Mouse (Mus musculus) midbrain, embryonic 12.5 days (tissue): Measurements from ENCODE around the gene Snx25. TPM values are rescaled to one million over a fixed set of nuclear protein-coding genes. Genes with fewer than 3 reads are reported as not detected.
"Not testable (repeated sequence)": the region's sequence is repeated elsewhere in the genome, so short reads cannot be mapped to it uniquely, and the experiment has no call there.

Experiments used
- ATAC-seq: fragments of 200-750 bp; cut with Nextera tagmentation; 2 replicates; pipeline ENCODE4 v1.8.0; 2017; ENCODE audit warnings: low read depth, moderate TSS enrichment, moderate library complexity; ENCODE audit not compliant: low FRiP score
- H3K27ac ChIP-seq: fragments of 300-500 bp; sonication (generic); replicated peaks from 2 replicates; pipeline ENCODE4 v1.5.1; 2016; ENCODE audit warnings: mild to moderate bottlenecking
- H3K27me3 ChIP-seq: fragments of 300-500 bp; sonication (generic); 2 replicates; pipeline ENCODE4 v1.6.1; 2016; ENCODE audit warnings: mild to moderate bottlenecking
- H3K36me3 ChIP-seq: fragments of 300-500 bp; sonication (generic); 2 replicates; pipeline ENCODE4 v1.6.1; 2016
- H3K4me1 ChIP-seq: fragments of 300-500 bp; sonication (generic); 2 replicates; pipeline ENCODE4 v1.6.1; 2016
- H3K4me2 ChIP-seq: fragments of 300-500 bp; sonication (generic); replicated peaks from 2 replicates; pipeline ENCODE4 v1.6.1; 2016; ENCODE audit warnings: mild to moderate bottlenecking, moderate library complexity
- H3K4me3 ChIP-seq: fragments of 300-500 bp; sonication (generic); 2 replicates; pipeline ENCODE4 v1.5.1; 2016; ENCODE audit warnings: mild to moderate bottlenecking
- H3K9ac ChIP-seq: fragments of 300-500 bp; sonication (generic); replicated peaks from 2 replicates; pipeline ENCODE4 v1.6.1; 2016; ENCODE audit warnings: mild to moderate bottlenecking, moderate library complexity
- H3K9me3 ChIP-seq: fragments of 300-500 bp; sonication (generic); 2 replicates; pipeline ENCODE4 v1.6.1; 2016; ENCODE audit warnings: mild to moderate bottlenecking
- WGBS: fragments of 180-500 bp; shearing (Covaris S2); methylation state at CpG from one replicate; pipeline ENCODE4 v1.1.7; 2016; 5-methylcytosine and 5-hydroxymethylcytosine counted together
- polyA plus RNA-seq: library from polyadenylated mRNA; unstranded; fragments of >200 nt; fragmentation: Nextera tagmentation; extraction: Ambion mirVana; gene quantifications from 2 replicates; pipeline ENCODE4 v1.2.1, GENCODE M21; 2016

Gene Snx25
- polyA plus RNA-seq, 1 experiment from 2014 or later, result 5.3 TPM

DNA sequence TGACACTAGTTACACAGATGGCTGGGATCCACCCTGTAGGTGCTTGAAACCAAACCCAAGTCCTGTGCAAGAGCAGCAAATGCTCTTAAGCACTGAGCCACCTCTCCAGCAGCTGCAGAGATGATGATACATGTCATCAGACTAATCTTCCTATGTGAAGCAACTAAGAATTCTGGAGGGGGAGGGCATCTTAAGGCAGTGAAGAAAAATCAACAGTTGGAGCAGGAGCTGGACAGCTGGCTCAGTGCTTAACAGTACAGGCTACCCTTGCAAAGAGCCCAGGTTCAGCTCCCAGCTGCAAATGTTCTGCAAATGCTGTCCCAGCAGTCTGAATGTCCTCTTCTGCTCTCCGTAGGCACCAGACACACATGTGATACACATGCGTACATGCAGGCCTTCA lies 29.5 kb downstream of the Snx25 start:
- Histone ChIP-seq H3K9me3 (no peaks in the 10 kb centered on the region), H3K27ac (no peak overlapping the region), H3K9ac (no peak overlapping the region), H3K4me2 (no peak overlapping the region), H3K27me3 (no peaks in the 10 kb centered on the region), H3K36me3 (peaks cover 3% of the 10 kb centered on the region; the same call in 1 of the 2 replicates), H3K4me1 (no peaks in the 10 kb centered on the region), H3K4me3 (no peak overlapping the region)
- ATAC-seq, result no peak
- WGBS, result 94% methylated on average over 2 of the region's 2 CpGs

DNA sequence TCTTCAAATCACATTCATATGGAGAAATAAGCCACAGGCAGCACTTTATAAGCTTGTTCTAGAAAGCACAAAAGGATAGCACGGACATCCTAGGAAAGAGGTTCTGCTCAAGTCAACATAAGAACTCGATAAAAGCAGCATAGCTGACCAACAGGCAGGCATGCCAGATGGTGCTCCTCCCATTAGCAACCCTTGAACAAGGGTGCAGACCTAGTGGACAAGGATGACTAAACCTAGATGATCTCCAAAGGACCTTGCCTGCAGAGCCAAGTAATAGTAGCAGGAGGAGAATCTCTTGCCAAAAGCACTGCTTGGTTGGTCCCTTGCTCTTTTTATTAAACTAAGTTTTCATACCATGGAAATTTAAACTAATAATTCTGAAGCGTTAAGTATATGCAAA lies 32.8 kb downstream of the Snx25 start:
- Histone ChIP-seq H3K27ac (no peak overlapping the region), H3K9ac (no peak overlapping the region), H3K27me3 (no peaks in the 10 kb centered on the region), H3K4me1 (no peaks in the 10 kb centered on the region), H3K4me3 (no peak overlapping the region), H3K36me3 (peaks cover 10% of the 10 kb centered on the region; the same call in 1 of the 2 replicates), H3K4me2 (no peak overlapping the region), H3K9me3 (no peaks in the 10 kb centered on the region)
- ATAC-seq, result no peak
- WGBS, result 94% methylated on average over 3 of the region's 3 CpGs

- no peaks in the 10 kb centered on the region for H3K9me3 ChIP-seq
- no peaks in the 10 kb centered on the region for H3K4me1 ChIP-seq
- no peak overlapping the region for H3K9ac ChIP-seq
- 86% methylated on average over 3 of the region's 3 CpGs for WGBS
- ATAC-seq, result no peak
- no peaks in the 10 kb centered on the region for H3K27me3 ChIP-seq
- peaks cover 10% of the 10 kb centered on the region; the same call in 1 of the 2 replicates for H3K36me3 ChIP-seq
- H3K4me2 ChIP-seq, result no peak overlapping the region
- H3K4me3 ChIP-seq, result no peak overlapping the region
- no peak overlapping the region for H3K27ac ChIP-seq
Observed at GRCm38 (mm10) chr8:46117172-46117571, 34.8 kb downstream of the Snx25 start.

- not testable (repeated sequence) for H3K36me3 ChIP-seq, H3K9me3 ChIP-seq, H3K4me2 ChIP-seq, H3K27ac ChIP-seq, H3K4me1 ChIP-seq, H3K4me3 ChIP-seq, H3K9ac ChIP-seq, H3K27me3 ChIP-seq, ATAC-seq
Observed at GRCm38 (mm10) chr8:46113421-46114170, 38.4 kb downstream of the Snx25 start.

DNA sequence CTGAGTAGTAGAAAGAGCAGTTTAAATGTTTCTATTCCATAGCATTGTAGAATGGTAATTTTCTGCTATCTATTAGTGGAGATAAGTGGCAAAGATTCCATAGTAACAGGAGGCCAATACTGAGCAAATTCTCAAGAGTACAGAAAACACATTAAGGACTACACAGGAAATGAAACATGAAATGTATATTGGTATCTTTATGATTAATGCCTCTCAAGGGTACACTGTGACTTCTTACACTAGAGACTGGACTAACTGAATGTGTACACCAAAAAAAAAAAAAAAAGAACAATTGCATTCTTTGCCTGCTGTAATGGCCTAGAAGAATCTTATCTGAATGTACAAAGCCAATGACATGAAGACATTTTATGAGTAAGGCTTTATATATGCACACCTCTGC lies 44.3 kb downstream of the Snx25 start:
- H3K27me3 ChIP-seq, result no peaks in the 10 kb centered on the region

DNA sequence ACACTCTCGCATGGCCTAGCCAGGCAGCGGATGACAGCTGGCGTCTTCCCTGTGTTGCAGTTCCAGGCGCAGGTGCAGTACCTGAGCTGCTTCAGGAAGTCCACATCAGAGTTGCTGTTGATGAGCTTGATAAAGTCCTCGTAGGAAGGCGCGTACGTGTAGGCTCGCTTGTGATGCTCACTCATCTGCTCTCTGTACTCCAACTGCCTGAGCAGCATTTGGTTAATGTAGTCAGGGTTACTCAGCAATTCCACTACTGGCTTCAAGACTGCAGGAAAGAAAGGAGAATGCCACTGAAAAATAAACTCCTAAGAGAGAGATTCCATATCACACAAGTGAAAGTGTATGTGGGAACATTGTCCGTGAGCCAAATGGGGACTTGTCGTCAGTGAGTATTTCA lies 48.5 kb downstream of the Snx25 start:
- no peak overlapping the region for H3K27ac ChIP-seq
- WGBS, result 96% methylated on average over 11 of the region's 11 CpGs
- H3K27me3 ChIP-seq, result no peaks in the 10 kb centered on the region
- no peak overlapping the region for H3K4me2 ChIP-seq
- no peak overlapping the region for H3K4me3 ChIP-seq
- ATAC-seq, result no peak
- H3K36me3 ChIP-seq, result peaks cover 34% of the 10 kb centered on the region
- peaks cover 6% of the 10 kb centered on the region; the same call in 1 of the 2 replicates for H3K9me3 ChIP-seq
- no peak overlapping the region for H3K9ac ChIP-seq
- no peaks in the 10 kb centered on the region for H3K4me1 ChIP-seq

More for the DNA sequence above, 44.3 kb downstream of the Snx25 start:
- Histone ChIP-seq H3K4me3 (no peak overlapping the region), H3K36me3 (peaks cover 12% of the 10 kb centered on the region), H3K9me3 (no peaks in the 10 kb centered on the region), H3K27ac (no peak overlapping the region), H3K9ac (no peak overlapping the region), H3K4me1 (no peaks in the 10 kb centered on the region), H3K4me2 (no peak overlapping the region)
- no peak for ATAC-seq

DNA sequence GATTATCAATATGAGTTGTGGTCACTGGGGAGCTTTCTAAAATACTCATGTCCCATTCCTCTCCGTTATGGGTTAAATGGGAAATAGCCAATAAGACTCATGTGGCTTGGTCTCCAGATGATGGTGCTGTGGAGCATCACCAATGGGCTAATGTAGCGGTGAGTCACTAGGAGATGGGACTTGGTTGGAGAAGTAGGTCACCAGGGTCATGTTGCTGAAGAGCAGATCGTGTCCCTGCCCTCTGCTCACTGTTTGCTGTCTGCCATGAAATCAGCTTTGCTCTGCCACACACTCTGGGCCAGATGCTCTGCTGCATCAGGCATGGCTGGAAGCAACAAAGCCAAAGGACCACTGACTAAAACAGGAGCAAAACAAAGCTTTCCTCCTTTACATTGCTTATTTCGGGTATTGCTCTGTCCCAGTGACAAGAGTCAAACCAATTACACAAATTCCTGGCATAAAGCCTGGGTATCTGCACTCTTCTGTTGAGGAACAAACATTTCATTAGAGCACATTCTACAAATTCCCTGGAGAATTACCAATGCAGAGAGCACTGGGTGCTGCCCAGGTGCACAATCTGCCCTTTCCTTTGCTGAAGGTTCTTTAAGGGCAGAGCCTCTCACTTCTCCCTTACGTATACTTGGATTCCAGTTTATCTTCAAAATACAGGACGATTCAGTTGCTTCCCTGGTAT lies 59.1 kb downstream of the Snx25 start:
- WGBS, result 78% methylated on average over 6 of the region's 6 CpGs
- ATAC-seq, result no peak
- Histone ChIP-seq H3K9me3 (no peaks in the 10 kb centered on the region), H3K4me2 (no peak overlapping the region), H3K27ac (no peak overlapping the region), H3K9ac (no peak overlapping the region), H3K27me3 (no peaks in the 10 kb centered on the region), H3K4me3 (no peak overlapping the region), H3K36me3 (0 out of 2 replicates have a peak, but pooled peaks cover 4% of the 10 kb centered on the region), H3K4me1 (no peaks in the 10 kb centered on the region)

- WGBS, result 86% methylated on average over 5 of the region's 5 CpGs
- Histone ChIP-seq H3K27me3 (no peaks in the 10 kb centered on the region), H3K4me3 (no peak overlapping the region), H3K4me2 (no peak overlapping the region), H3K9ac (no peak overlapping the region), H3K36me3 (0 out of 2 replicates have a peak, but pooled peaks cover 5% of the 10 kb centered on the region), H3K27ac (no peak overlapping the region), H3K4me1 (no peaks in the 10 kb centered on the region), H3K9me3 (no peaks in the 10 kb centered on the region)
- no peak for ATAC-seq
Observed at GRCm38 (mm10) chr8:46083141-46083540, 68.8 kb downstream of the Snx25 start.

- Histone ChIP-seq H3K27ac (no peak overlapping the region), H3K9ac (no peak overlapping the region), H3K4me3 (no peak overlapping the region), H3K4me2 (no peak overlapping the region), H3K4me1 (no peaks in the 10 kb centered on the region), H3K27me3 (no peaks in the 10 kb centered on the region), H3K36me3 (0 out of 2 replicates have a peak, but pooled peaks cover 5% of the 10 kb centered on the region), H3K9me3 (no peaks in the 10 kb centered on the region)
- WGBS, result 75% methylated on average over 2 of the region's 2 CpGs
- no peak for ATAC-seq
Observed at GRCm38 (mm10) chr8:46081030-46081429, 70.9 kb downstream of the Snx25 start.

- H3K9me3 ChIP-seq, result no peaks in the 10 kb centered on the region
- H3K27me3 ChIP-seq, result no peaks in the 10 kb centered on the region
- ATAC-seq, result no peak
- H3K4me1 ChIP-seq, result no peaks in the 10 kb centered on the region
- H3K36me3 ChIP-seq, result 0 out of 2 replicates have a peak, but pooled peaks cover 5% of the 10 kb centered on the region
- no peak overlapping the region for H3K9ac ChIP-seq
- H3K4me3 ChIP-seq, result no peak overlapping the region
- WGBS, result 87% methylated on average over 6 of the region's 6 CpGs
- no peak overlapping the region for H3K27ac ChIP-seq
- no peak overlapping the region for H3K4me2 ChIP-seq
Observed at GRCm38 (mm10) chr8:46078866-46079265, 73.1 kb downstream of the Snx25 start.

GRCm38 (mm10) chr8:46075223-46075622 lies 76.7 kb downstream of the Snx25 start:
- Histone ChIP-seq H3K9ac (no peak overlapping the region), H3K9me3 (no peaks in the 10 kb centered on the region), H3K27ac (no peak overlapping the region), H3K4me1 (no peaks in the 10 kb centered on the region), H3K27me3 (no peaks in the 10 kb centered on the region), H3K4me3 (no peak overlapping the region), H3K4me2 (no peak overlapping the region), H3K36me3 (0 out of 2 replicates have a peak, but pooled peaks cover 10% of the 10 kb centered on the region)
- 95% methylated on average over 5 of the region's 5 CpGs for WGBS
- ATAC-seq, result no peak

DNA sequence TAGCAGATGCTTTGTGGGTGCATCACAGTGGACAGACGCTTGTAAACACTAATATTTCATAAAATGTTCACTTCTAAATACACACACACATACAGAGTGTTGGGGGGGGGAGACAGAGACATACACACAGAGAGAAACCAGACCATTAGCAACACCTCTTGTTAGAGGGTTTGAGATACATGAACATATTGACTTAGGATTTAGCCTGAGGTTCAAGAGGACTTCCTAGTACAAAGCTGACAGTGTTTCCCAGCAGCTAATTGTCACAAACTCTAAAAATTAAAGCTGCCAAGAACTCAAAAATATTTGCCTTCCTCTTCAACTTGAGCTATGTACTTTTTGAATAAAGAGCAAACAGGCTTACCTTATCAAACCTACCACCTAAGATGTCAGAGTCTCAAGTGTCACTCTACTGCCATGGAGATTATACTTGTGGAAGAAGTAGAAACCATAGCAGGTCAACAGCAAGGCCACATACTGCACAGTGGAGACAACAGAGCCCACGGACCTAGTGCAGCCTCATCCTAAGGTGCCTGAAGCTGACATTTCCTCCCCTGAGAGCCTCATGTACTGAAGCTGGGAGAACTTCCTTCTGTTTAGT lies 78.3 kb downstream of the Snx25 start:
- H3K27ac ChIP-seq, result no peak overlapping the region
- H3K9ac ChIP-seq, result no peak overlapping the region
- no peaks in the 10 kb centered on the region for H3K9me3 ChIP-seq
- 76% methylated on average over 2 of the region's 2 CpGs for WGBS
- H3K27me3 ChIP-seq, result no peaks in the 10 kb centered on the region
- no peaks in the 10 kb centered on the region for H3K4me1 ChIP-seq
- H3K4me2 ChIP-seq, result no peak overlapping the region
- no peak overlapping the region for H3K4me3 ChIP-seq
- ATAC-seq, result no peak
- H3K36me3 ChIP-seq, result 0 out of 2 replicates have a peak, but pooled peaks cover 6% of the 10 kb centered on the region
